Mouse (Mus musculus): Measurements from ENCODE around the gene Rce1. TPM values are rescaled to one million over a fixed set of nuclear protein-coding genes. Genes with fewer than 3 reads are reported as not detected.

Rce1 gene
- total RNA-seq (2014; fragmentation: Nextera tagmentation) (30.4 and 40.9 TPM in 2 replicates), total RNA-seq (2017) (19.6 and 28.2 TPM in 2 replicates)

DNA sequence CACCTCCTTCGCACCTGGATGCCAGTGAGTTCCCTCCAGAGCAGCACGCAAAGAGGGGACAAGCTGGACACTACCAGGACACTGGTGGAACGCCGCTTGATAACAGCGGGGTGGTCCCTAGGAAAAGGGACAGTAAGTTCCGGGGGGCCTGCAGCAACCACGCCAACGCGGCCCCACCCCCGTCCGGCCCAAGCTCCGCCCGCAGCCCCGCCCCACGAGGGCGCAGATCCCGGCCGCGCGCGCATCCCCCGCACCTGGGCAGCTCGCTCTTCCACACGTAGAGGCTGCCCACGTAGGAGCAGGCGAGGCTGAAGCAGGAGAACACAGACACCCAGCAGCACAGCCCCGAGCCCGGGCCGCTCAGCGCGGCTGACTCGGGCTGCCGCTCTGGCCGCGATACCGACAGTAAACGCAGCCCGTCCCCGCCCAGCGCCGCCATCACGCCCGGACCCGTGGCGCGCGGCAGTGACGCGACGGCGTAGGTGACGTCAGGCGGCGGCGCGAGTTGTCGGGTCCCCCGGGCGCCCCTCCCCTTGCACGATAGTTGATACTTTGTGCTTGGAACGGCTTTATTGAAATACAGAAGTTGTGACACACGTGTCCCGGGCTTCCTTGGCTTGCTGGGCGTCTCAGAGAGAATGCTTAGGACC is at the start of gene Rce1:
Rce1 (minus strand) TSS at position 463 of the 650 bp plus-strand sequence.
- ATAC-seq (replicated peaks; ENCODE audit: poor library complexity, severe bottlenecking): peak; percentile 84

DNA sequence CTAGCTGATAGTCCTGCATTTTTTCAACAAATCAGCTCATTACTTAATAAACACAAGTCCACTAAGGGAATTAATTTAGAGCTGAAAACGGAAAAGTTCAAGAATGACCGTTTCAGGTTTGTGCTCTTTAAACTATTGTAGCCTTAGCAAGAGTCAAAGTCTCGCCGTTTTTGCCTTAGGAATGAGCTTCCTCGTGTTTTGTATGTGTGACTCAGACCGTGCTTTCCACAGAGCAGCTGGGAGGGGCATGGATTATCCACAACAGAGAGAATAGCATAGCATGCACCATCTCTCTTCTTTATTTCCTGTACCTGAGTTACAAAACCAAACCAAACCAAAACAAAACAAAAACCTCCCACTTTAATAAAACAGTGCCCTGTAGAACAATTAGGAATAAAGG is 47.0 kb upstream of the Rce1 start:
- no peak for ATAC-seq (replicated peaks; ENCODE audit: poor library complexity, severe bottlenecking)

DNA sequence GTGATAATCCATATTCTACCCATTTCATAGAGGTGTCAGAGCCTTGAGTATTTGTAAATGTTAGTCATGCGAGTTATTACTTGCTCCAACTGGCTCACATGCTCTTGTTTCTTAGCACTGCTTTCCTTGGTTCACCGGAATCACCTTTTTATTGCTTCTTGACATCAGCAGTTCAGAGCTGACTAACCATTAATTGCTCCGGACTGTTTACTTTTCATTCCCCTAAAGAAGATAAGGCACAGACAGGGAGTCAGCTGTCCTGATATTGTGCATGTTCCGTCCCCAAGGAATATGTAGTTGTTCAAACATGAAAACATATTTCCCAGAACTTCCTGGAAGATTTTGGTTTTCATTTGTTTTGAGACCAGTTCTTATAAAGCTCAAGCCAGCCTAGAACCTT is 45.3 kb upstream of the Rce1 start:
- no peak for ATAC-seq (replicated peaks; ENCODE audit: poor library complexity, severe bottlenecking)

DNA sequence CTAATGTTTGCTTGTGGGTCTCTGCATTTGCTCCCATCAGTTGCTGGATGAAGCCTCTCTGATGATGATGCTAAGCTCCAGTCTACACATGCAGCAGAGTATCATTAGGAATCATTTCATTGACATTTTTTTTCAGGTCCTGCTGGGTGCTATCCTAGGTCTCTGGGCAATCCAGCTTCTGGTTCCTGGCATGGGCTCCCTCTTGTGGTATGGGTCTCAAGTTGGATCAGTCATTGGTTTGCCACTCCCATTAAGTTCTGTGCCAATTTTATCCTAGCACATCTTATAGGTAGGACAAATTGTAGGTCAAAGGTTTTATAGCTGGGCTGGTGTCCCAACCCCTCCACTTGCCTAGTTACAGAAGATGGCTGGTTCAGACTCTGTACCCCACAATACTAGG is 41.4 kb upstream of the Rce1 start:
- no peak for ATAC-seq (replicated peaks; ENCODE audit: poor library complexity, severe bottlenecking)

DNA sequence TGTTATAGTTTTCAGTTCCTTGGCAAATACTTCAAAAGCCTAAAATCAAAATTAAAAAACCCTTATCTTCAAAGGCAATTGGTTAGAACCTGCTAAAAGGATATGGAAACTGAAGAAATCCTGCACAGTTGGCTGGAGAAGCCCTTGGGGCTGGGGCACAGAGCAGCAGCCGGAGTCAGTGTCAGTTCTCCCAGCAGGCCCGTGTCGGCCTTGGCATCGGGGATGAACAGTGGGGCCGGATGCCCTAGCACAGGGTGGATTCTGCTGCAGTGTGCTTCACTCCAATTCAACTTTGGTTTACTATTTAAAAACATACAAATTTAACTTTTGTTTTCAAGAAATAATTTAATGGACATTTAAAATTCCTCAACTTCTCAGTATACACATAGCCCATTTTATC is 32.7 kb upstream of the Rce1 start:
- no peak for ATAC-seq (replicated peaks; ENCODE audit: poor library complexity, severe bottlenecking)

DNA sequence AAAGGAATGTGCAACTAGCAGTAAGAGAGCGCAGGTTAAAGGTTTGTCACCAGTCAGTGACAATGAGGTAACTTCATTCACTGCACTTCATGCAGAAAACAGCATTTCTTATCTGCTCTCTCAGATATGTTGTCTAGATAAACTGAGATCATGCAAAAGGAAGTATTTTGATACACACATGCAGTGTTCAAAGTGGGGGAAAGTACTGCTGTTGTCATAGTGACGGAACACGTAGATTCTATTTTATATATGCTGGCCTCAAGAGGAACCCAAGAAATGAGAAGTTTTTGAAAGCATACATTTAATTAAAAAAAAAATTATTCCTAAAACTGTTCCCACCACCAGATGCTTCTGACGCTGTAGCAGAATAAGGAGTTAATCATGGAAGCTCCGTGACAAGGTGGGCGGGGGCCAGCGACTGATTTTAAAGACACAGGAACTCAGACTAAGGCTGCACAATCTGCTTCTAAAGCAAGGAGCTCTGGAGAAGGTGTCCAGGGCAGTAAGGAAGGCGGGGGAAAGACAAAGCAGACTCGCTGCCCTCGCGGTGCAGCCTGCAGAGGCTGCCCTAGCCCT is 21.6 kb upstream of the Rce1 start:
- no peak for ATAC-seq (replicated peaks; ENCODE audit: poor library complexity, severe bottlenecking)

DNA sequence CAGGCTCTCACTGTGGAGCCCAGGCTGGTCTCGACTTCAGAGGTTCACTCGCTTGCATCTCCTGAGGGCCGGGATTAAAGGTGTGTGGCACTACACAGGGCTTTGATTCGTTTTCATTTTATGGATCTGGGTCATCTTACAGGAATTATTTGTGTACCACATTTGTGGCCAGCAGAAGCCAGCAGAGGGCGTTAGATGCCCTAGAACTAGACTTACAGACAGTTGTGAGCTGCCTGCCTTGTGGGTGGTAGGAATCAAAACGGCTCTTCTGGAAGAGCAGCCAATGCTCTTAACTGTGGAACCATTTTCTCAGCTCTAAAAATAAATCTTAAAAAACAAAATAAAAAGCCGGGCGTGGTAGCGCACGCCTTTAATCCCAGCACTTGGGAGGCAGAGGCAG is 18.8 kb upstream of the Rce1 start:
- ATAC-seq (replicated peaks; ENCODE audit: poor library complexity, severe bottlenecking): no peak

DNA sequence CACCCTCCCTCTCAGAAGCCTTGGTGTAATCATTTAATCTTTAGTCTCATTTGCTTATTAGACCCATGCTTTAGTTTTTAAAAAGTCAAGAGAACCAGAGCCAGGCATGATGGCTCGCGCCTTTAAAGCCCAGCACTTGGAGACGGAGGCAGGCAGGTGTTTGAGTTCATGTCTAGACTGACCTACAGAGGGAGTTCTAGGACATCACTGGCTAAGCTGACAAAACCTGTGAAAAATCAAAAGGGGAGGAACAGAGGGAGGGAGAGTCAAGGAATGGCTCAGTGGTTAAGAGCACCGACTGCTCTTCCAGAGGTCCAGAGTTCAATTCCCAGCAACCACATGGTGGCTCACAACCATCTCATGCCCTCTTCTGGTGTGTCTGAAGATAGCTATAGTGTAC is 10.5 kb upstream of the Rce1 start:
- ATAC-seq (replicated peaks; ENCODE audit: poor library complexity, severe bottlenecking): no peak

DNA sequence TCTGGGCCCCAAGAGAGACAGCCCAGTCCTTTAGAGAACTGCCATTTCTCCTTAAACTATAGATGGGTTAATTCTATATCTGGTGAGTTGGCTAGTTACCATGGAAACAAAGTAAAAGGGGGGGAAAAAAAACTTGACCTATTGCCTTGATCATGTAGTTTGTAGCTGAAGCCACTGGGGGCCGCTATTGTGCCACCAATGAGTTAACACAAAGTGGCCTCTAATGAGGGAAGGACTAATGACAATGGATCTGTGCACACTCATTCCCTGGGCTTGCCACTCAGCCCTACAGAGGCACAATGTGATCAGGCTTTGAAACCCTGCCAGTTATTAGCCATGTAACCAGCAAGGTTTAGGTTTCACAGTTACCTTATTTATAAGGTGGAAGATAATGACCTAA is 3.4 kb upstream of the Rce1 start:
- peak; percentile 52 for ATAC-seq (replicated peaks; ENCODE audit: poor library complexity, severe bottlenecking)

DNA sequence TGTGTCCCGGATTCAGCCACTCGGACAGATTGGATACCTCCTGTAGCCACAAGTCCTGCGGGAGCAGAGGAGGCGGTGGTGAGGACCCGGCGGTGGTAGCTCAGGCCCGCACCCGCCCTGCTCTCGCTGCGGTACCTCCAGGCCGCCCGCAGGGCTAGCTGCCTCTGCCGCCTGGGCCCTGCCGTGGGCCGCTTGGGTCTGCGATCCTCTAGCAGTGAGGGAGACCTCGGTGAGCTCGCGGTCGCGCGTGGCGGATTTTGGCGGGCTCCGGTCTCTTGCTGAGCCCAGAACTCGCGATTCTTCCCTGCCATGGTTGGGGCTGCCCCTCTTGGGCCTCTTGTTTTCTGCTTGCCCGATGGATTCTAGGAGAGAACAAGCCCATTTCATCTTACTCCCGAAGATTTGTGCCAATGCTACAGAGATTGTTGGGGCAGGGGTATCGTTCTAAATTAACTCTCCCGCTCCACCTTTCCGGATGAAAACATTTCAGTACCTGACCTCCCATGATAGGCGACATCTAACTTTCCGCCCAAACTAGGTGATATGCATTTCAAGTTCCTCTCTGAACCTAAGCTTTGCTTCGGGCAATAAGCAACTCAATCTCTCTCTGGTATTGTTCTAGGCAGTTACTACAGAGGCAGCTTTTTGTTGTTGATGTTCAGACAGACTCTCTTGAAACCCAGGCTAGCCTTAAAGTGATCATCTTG is 541 bp upstream of the Rce1 start:
- ATAC-seq (replicated peaks; ENCODE audit: poor library complexity, severe bottlenecking): no peak

DNA sequence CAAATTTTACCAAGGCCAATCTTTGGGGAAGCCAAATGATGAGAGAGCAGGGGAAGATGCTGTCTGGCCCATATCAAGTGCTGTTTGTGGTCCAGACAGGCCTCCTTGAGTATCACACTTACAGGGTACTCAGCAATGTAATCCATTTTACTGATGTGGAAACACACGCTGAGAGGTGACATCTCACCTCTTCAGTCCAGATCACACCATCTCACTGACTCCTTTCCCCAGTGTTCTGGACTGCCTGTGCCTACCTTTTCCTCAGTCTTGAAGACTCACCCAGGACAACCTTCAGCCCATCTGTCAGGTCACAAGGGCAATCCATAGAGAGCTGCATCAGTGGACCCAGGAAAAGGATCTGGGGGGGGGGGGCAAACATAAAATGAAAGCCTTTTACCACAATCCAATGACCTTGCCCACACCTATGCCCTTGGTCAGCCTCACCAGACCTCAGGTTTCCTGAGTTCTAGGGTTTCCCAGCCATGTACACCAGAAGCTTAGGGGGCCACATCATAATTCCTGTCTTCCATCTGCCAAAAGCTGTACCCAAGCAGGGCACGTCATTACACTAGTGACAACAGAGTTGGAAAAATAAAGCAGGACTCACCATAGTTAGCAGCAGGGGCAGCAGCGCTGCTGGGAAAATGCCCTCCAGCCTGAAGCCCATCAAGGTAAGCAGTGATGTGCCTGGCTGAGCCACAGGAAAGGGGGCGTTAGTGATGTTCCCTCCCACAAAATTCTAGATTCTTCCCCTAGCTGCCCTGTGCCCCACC is 849 bp downstream of the Rce1 start:
- peak; percentile 5 for ATAC-seq (replicated peaks; ENCODE audit: poor library complexity, severe bottlenecking)

DNA sequence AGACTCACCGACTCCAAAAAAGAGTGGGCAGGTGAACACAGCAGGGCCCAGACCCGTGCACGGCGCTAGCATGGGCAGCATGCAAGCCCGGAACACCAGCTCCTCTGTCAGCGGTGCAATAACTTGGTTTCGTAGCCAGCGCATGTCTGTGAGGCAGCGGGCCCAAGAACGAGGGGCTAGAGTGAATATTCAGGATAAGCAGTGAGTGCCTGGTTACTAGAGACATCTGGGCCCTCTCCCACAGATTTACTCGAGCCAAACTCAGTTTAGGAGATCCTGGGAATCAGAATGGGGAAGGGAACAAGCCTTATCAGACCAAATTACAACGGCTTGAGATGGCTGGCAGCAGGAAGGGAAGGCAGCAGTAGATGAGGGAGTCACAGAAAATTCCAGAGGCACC is 1.4 kb downstream of the Rce1 start:
- no peak for ATAC-seq (replicated peaks; ENCODE audit: poor library complexity, severe bottlenecking)

DNA sequence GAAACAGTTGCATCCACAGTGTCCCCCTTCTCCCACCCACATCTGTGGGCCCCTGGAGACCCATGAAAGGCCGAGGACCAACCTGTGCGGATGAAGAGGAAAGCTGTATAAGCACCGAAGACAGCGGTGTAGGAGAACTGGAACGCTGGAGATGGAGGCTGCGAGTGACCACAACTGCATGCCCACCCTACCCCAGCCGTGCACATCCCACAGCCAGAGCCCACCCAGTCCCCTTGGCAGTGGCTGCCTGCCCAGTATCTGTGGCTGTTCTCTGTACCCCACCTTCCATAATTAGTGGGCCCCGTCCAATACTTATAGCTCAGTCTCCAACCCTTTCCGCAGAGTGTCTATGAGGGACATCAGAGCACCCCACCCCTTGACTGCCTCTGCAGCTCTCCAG is 2.0 kb downstream of the Rce1 start:
- no peak for ATAC-seq (replicated peaks; ENCODE audit: poor library complexity, severe bottlenecking)

DNA sequence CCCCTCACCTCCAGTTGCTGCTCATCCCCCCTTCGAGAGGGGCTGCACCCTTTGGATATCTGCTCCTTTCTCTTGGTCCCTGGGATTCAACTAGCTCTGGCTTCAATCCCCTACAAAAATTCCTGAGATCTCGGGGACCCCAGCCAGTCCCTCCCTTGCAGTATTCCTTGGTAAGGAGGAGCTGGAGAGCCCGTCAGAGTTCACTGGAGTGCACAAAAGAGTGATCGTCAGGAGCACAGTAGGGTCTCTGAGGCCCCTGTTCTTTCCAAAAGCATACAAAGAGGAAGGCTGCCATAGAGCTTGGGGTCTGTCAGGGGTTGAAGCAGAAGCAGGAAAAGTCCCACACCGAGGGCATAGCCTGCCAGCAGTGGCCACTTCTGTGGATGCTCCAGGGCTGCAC is 2.7 kb downstream of the Rce1 start:
- no peak for ATAC-seq (replicated peaks; ENCODE audit: poor library complexity, severe bottlenecking)

DNA sequence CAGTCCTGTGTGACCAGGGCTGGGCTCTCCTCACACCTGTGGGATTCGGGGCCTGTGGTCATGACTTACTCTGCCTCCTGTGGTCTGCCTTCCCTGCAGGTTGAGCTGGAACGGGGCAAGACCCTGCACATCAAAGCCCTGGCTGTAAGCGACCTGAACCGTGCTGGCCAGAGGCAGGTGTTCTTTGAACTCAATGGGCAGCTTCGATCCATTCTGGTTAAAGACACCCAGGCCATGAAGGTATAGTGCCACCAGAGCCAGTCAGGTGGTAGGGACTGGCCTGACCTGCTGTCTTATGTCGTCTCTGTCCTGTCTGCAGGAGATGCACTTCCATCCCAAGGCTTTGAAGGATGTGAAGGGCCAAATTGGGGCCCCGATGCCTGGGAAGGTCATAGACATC is 4.7 kb downstream of the Rce1 start:
- no peak for ATAC-seq (replicated peaks; ENCODE audit: poor library complexity, severe bottlenecking)

DNA sequence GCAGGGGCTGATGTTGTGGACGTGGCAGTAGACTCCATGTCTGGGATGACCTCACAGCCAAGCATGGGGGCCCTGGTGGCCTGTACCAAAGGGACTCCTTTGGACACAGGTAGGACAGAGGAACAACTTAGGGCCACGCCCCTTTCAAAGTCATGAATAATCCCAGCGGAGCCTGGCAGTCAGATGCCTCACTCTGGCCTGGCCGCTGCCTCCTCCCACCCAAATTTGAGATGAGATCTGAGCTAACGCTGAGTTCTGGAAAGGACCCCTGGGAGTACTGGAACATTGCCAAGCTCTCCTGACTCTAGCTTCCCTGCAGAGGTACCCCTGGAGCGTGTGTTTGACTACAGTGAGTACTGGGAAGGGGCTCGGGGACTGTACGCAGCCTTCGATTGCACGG is 6.0 kb downstream of the Rce1 start:
- no peak for ATAC-seq (replicated peaks; ENCODE audit: poor library complexity, severe bottlenecking)

DNA sequence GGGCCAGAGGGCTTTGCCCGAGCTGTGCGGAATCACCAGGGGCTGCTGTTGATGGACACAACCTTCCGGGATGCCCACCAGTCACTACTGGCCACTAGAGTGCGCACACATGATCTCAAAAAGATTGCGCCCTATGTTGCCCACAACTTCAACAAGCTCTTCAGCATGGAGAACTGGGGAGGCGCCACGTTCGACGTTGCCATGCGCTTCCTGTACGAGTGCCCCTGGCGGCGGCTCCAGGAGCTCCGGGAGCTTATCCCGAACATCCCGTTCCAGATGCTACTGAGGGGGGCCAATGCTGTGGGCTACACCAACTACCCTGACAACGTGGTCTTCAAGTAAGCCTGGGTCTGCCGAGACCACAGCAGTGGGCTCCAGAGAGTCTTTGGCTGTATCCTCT is 7.3 kb downstream of the Rce1 start:
- ATAC-seq (replicated peaks; ENCODE audit: poor library complexity, severe bottlenecking): no peak

DNA sequence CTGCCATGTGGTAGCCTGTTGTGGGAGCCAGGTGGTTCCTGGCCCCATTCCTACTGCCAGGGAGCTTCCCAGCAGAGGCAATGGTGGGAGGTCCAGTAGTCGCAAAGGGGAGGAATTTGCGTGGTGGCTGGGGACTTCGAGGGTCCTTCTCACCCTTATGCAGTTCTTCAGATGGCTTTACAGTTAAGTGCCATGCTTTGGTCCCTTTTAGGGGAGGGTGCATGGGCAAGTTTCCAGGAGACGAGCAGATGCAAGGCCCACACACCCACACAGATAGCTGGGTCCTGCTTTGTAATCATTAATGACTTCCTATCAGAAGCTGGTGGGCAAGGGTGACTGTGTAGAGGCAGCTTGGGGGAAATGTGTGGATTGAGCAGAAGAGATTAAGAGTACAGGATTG is 8.9 kb downstream of the Rce1 start:
- no peak for ATAC-seq (replicated peaks; ENCODE audit: poor library complexity, severe bottlenecking)

DNA sequence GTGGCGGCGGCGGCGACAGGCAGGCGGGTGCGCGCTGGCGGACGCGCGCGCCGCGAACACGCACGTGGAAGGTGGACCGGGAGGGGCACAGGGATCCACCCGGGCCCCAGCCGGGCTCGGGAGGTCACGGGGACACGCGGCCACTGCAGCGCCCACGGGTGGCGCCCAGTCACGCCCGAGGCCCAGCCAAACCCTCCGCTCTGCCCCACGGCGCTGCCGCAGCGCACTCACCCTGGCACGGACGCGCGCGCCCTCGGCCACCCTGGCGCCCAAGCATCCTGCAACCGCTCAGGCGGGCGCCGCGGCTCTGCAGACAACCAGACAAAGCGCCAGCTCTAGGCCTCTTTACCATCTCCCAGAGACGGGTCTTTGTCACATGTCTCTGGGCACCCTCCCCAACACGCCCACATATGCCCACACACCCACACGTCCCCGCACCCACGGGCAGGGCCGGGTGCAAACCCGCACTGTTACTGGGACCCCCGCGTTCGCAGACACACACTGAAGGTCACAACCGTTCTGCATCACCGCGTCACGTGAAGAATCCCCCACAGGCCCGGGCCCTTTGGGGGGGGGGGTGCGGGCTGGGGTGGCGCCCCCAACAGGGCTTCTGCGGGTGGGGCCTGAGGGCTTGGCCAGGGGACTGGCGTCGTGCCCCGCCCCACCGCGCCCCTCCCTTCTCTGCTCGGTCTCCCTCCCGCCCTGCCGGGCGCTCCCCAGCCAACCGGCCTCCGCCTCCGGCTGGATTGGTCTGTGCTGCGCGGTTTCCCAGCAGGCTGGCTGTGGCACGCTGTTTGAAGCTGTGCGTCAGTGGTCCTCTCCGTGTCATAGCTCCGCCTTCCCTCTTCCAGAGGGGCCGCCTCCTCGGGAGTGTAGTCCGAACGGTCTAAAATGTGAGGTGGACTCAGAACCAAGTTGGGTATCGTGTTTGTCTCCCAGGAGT is 10.0 kb downstream of the Rce1 start, which contains the start of gene Lrfn4:
Lrfn4 (minus strand) TSS at position 517 of the 943 bp plus-strand sequence.
- peak; percentile 83 for ATAC-seq (replicated peaks; ENCODE audit: poor library complexity, severe bottlenecking)
